9 mouse cellular contexts compared by ENCODE assay signal in genomic region chr6:38066215-38066614, GRCm38 (mm10). TPM values are rescaled to one million over a fixed set of nuclear protein-coding genes. Genes with fewer than 3 reads are reported as not detected.
A peak's percentile ranks its signal among the peaks of the same experiment; 100 is the strongest.
DNase-seq lines count a peak whose midpoint lies in the region; ATAC-seq and TF ChIP-seq lines count a peak whose summit lies in the region.
"Had no signal": no experiment of that assay in that cellular context is flagged by ENCODE, and none has a peak within 500 bp of the region (broad histone marks: within the 10 kb centered on the region; RNA-seq: fewer than 3 reads in every experiment).

No protein-coding gene starts in this region.

- no peaks in the 10 kb centered on the region for H3K36me3 ChIP-seq in liver, embryonic 12.5 days
- H3K36me3 ChIP-seq in hindbrain, postnatal 0 days (ENCODE audit: insufficient read depth, low read length), result no peaks in the 10 kb centered on the region
- H3K36me3 ChIP-seq: stomach, embryonic 15.5 days had no signal

- H3K9ac ChIP-seq in liver, embryonic 12.5 days, result no peak overlapping the region
- H3K9ac ChIP-seq in hindbrain, postnatal 0 days (replicated peaks; ENCODE audit: low read length), result no peak overlapping the region
- H3K9ac ChIP-seq: stomach, embryonic 15.5 days had no signal

- H3K4me1 ChIP-seq in liver, embryonic 12.5 days, result peaks cover 9% of the 10 kb centered on the region
- no peaks in the 10 kb centered on the region; the same call in 1 of the 2 replicates for H3K4me1 ChIP-seq in hindbrain, postnatal 0 days (ENCODE audit: insufficient read depth, low read length)

- H3K4me2 ChIP-seq in liver, embryonic 12.5 days, result no peak overlapping the region
- H3K4me2 ChIP-seq in hindbrain, postnatal 0 days (ENCODE audit: low read depth, low read length), result no peak overlapping the region
- H3K4me2 ChIP-seq: stomach, embryonic 15.5 days had no signal

- H3K4me3 ChIP-seq in liver, embryonic 12.5 days, result no peak overlapping the region
- H3K4me3 ChIP-seq in hindbrain, postnatal 0 days (ENCODE audit: low read length), result no peak overlapping the region
- H3K4me3 ChIP-seq: stomach, embryonic 15.5 days had no signal

- no peak overlapping the region for H3K27ac ChIP-seq in liver, embryonic 12.5 days
- no peak overlapping the region; the same call in 1 of the 2 replicates for H3K27ac ChIP-seq in hindbrain, postnatal 0 days
- H3K27ac ChIP-seq: stomach, embryonic 15.5 days had no signal

- peak; percentile 88 for TF ChIP-seq CTCF in hindbrain, postnatal 0 days (IDR thresholded peaks at IDR 0.05; ENCODE audit: low read depth)

- no peaks in the 10 kb centered on the region for H3K27me3 ChIP-seq in liver, embryonic 12.5 days (replicated peaks)
- H3K27me3 ChIP-seq in hindbrain, postnatal 0 days (ENCODE audit: insufficient read depth, low read length), result no peaks in the 10 kb centered on the region
- H3K27me3 ChIP-seq: stomach, embryonic 15.5 days had no signal

- H3K9me3 ChIP-seq in liver, embryonic 12.5 days (replicated peaks), result peaks cover 11% of the 10 kb centered on the region; the same call in 1 of the 2 replicates
- H3K9me3 ChIP-seq in hindbrain, postnatal 0 days (ENCODE audit: low read length), result no peaks in the 10 kb centered on the region
- H3K9me3 ChIP-seq: stomach, embryonic 15.5 days had no signal

- peak; percentile 52 for DNase-seq in liver
- peak; percentile 71 for DNase-seq in cerebellum, adult 9-10 months
- DNase-seq in frontal cortex, postnatal 36 days (ENCODE audit: low spot score in 2 of 2), result peak; percentile 57 to 73
- peak; percentile 93 for DNase-seq in hindbrain, postnatal 0 days (ENCODE audit: low spot score)
- peak; percentile 29 for DNase-seq in left cerebral cortex, adult 11 months (ENCODE audit: low spot score)
- peak; percentile 54 for DNase-seq in right cerebral cortex, postnatal 25 days

- no peak for ATAC-seq in liver, embryonic 12.5 days
- peak; percentile 90 for ATAC-seq in hindbrain, postnatal 0 days
- ATAC-seq in megakaryocyte-erythroid progenitor cell, adult 5-6 weeks (replicated peaks; ENCODE audit: low FRiP score, low TSS enrichment, poor library complexity, severe bottlenecking), result peak; percentile 93

- WGBS in liver, embryonic 12.5 days (ENCODE audit: insufficient replicate concordance), result 7% methylated on average over 5 of the region's 5 CpGs
- 4% methylated on average over 5 of the region's 5 CpGs for WGBS in hindbrain, postnatal 0 days

RNA-seq across cellular contexts. Expression of gene Svopl, which starts 19.4 kb away (rescaled TPM):
- polyA plus RNA-seq in liver, embryonic 12.5 days (2016; fragmentation: Nextera tagmentation; extraction: Ambion mirVana), result 0.05 TPM in 1 of 2 replicates, not detected in the other
- 2.8 TPM in 1 of 2 replicates, not detected in the other for total RNA-seq in hindbrain, postnatal 0 days (2014; rRNA removed)
- polyA plus RNA-seq in hindbrain, postnatal 0 days (2015; fragmentation: Nextera tagmentation; extraction: Ambion mirVana), result 1.2 and 1.3 TPM in 2 replicates
- total RNA-seq in megakaryocyte-erythroid progenitor cell, adult 5-6 weeks (2014; fragmentation: Nextera tagmentation), result not detected in 2 replicates
- not detected in 2 replicates for total RNA-seq in megakaryocyte-erythroid progenitor cell, adult 5-6 weeks (2017)

RNA-seq across cellular contexts. Expression of gene Tmem213, which starts 42.8 kb away (rescaled TPM):
- polyA plus RNA-seq in liver, embryonic 12.5 days (2016; fragmentation: Nextera tagmentation; extraction: Ambion mirVana), result not detected in 2 replicates
- not detected in 2 replicates for total RNA-seq in hindbrain, postnatal 0 days (2014; rRNA removed)
- not detected in 2 replicates for polyA plus RNA-seq in hindbrain, postnatal 0 days (2015; fragmentation: Nextera tagmentation; extraction: Ambion mirVana)
- total RNA-seq in megakaryocyte-erythroid progenitor cell, adult 5-6 weeks (2014; fragmentation: Nextera tagmentation), result not detected in 2 replicates
- not detected in 2 replicates for total RNA-seq in megakaryocyte-erythroid progenitor cell, adult 5-6 weeks (2017)

RNA-seq across cellular contexts. Expression of gene Atp6v0a4, which starts 58.2 kb away (rescaled TPM):
- polyA plus RNA-seq in liver, embryonic 12.5 days (2016; fragmentation: Nextera tagmentation; extraction: Ambion mirVana), result 0.10 TPM in 1 of 2 replicates, not detected in the other
- 0.42 TPM in 1 of 2 replicates, not detected in the other for total RNA-seq in hindbrain, postnatal 0 days (2014; rRNA removed)
- polyA plus RNA-seq in hindbrain, postnatal 0 days (2015; fragmentation: Nextera tagmentation; extraction: Ambion mirVana), result 0.28 and 0.29 TPM in 2 replicates
- total RNA-seq in megakaryocyte-erythroid progenitor cell, adult 5-6 weeks (2014; fragmentation: Nextera tagmentation), result 0.46 and 0.79 TPM in 2 replicates
- total RNA-seq in megakaryocyte-erythroid progenitor cell, adult 5-6 weeks (2017), result 2.5 TPM in 1 of 2 replicates, not detected in the other

Comparison
In these comparisons a context has a peak if more than half of its experiments do, and no peak if none do; other contexts are left out.
1. DNase-seq: peak in every context shown above with its lines; median percentile 93 in hindbrain, postnatal 0 days; 71 in cerebellum, adult 9-10 months; 65 in frontal cortex, postnatal 36 days; 54 in right cerebral cortex, postnatal 25 days; 52 in liver; 29 in left cerebral cortex, adult 11 months.